Mouse (Mus musculus) thymus, adult 18-20 months (tissue): ENCODE measurements around the gene Fam205a2.
"Not testable (repeated sequence)": the region's sequence is repeated elsewhere in the genome, so short reads cannot be mapped to it uniquely, and the experiment has no call there.

ENCODE experiments used
- DNase-seq, 2 experiments: peaks; one replicate each; pipeline ENCODE4 v3.0.0; 2022; ENCODE audit warnings: mixed read lengths in 2 of 2

The Fam205a2 gene

DNA sequence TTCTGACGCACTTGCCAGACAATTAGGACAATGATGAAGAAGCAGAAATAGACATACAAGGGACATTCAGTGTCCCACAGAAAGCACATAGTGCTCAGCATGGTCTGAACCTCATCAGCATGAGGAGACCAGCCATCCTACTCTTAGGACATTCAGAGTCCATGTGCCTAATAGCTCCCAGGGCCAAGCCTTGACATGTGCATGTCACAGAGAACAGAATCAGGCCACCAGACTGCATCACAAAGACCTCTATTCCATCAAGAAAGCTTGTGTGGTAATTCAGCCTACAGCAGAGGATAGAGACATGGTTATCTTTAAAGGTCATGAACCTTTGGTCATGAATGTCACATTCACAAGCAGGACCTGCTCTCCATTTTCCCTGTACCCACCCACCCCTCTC lies at the start of gene Fam205a2:
Fam205a2 (minus strand) TSS at position 101 of the 400 bp plus-strand sequence.
- DNase-seq: not testable (repeated sequence)
